ENCODE assay signal across 1 mouse cellular context in the genomic region with DNA sequence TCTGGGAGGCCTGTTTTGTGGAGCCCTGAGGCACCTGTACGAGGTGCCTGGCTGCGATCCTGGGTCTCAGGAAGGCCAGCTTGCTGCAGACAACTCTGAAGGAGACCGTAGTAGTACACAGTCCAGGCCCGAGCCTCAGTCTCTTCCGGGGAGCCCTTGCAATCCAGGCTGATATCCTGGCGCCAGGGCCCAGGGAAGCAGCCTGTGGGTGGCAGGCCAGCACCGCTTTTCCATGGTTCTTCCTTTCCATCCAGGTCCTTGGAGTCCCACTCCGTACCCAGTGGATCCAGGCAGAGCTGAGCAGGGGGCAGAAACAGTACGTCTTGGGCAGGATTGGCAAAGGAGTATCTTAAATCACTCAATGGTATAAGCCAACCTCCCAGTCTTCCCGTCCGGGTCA.
TF ChIP-seq lines count a peak whose summit lies in the region.

No protein-coding gene starts in this region.

TF ChIP-seq in ES-E14, 5 proteins besides CTCF, POLR2A, EP300 and RAD21 (continued from another document):
- no peak for TF ChIP-seq MAFK (IDR thresholded peaks at IDR 0.05; ENCODE audit: insufficient read depth, low read depth, low read length)
- no peak for TF ChIP-seq ZC3H11A (IDR thresholded peaks at IDR 0.05; ENCODE audit: borderline replicate concordance, low read depth, low read length)
